In genomic region chr13:10375487-10375886, GRCm38 (mm10) we compare ENCODE assay signal across 6 mouse cellular contexts. TPM values are rescaled to one million over a fixed set of nuclear protein-coding genes. Genes with fewer than 3 reads are reported as not detected.
DNase-seq lines count a peak whose midpoint lies in the region; ATAC-seq lines count a peak whose summit lies in the region.
"Not testable (repeated sequence)": the region's sequence is repeated elsewhere in the genome, so short reads cannot be mapped to it uniquely, and the experiment has no call there.
"Had no signal": no experiment of that assay in that cellular context is flagged by ENCODE, and none has a peak within 500 bp of the region (broad histone marks: within the 10 kb centered on the region; RNA-seq: fewer than 3 reads in every experiment).

No protein-coding gene starts in this region.

- ATAC-seq in hindbrain, embryonic 11.5 days (ENCODE audit: low FRiP score): peak; percentile 63; the same call in 1 of the 2 replicates
- ATAC-seq in midbrain, embryonic 11.5 days (ENCODE audit: low FRiP score): peak; percentile 62; the same call in 1 of the 2 replicates
- 0 out of 2 replicates have a peak, but pooled peaks have one; percentile 43 for ATAC-seq in neural tube, embryonic 11.5 days (ENCODE audit: insufficient read depth, low FRiP score, low TSS enrichment)

- not testable (repeated sequence) for H3K4me2 ChIP-seq in hindbrain, embryonic 11.5 days (replicated peaks; ENCODE audit: low read depth, low read length); midbrain, embryonic 11.5 days; neural tube, embryonic 11.5 days (ENCODE audit: low read depth)

- H3K36me3 ChIP-seq in hindbrain, embryonic 11.5 days (ENCODE audit: control insufficient read depth, insufficient read depth, low read length); midbrain, embryonic 11.5 days (ENCODE audit: control insufficient read depth, insufficient read depth, low read length); neural tube, embryonic 11.5 days (ENCODE audit: control insufficient read depth, insufficient read depth, low read length): not testable (repeated sequence)

- H3K9ac ChIP-seq in hindbrain, embryonic 11.5 days (ENCODE audit: low read depth, low read length); midbrain, embryonic 11.5 days (ENCODE audit: low read length); neural tube, embryonic 11.5 days (ENCODE audit: low read length): not testable (repeated sequence)

- H3K4me3 ChIP-seq in hindbrain, embryonic 11.5 days (ENCODE audit: low read depth, low read length); midbrain, embryonic 11.5 days (ENCODE audit: low read depth, low read length); neural tube, embryonic 11.5 days (ENCODE audit: low read depth, low read length): not testable (repeated sequence)

- not testable (repeated sequence) for H3K9me3 ChIP-seq in hindbrain, embryonic 11.5 days (ENCODE audit: control insufficient read depth, low read length); midbrain, embryonic 11.5 days (ENCODE audit: control insufficient read depth, low read length); neural tube, embryonic 11.5 days (ENCODE audit: control insufficient read depth, low read length)

- not testable (repeated sequence) for H3K27ac ChIP-seq in hindbrain, embryonic 11.5 days (ENCODE audit: low read depth, low read length); midbrain, embryonic 11.5 days (ENCODE audit: low read depth, low read length); neural tube, embryonic 11.5 days (ENCODE audit: low read depth, low read length)

- H3K4me1 ChIP-seq in hindbrain, embryonic 11.5 days (replicated peaks; ENCODE audit: control insufficient read depth, insufficient read depth, low read length); midbrain, embryonic 11.5 days (ENCODE audit: control insufficient read depth, insufficient read depth, low read length); neural tube, embryonic 11.5 days (ENCODE audit: control insufficient read depth, insufficient read depth, low read length): not testable (repeated sequence)

- DNase-seq in hindbrain, embryonic 11.5 days (ENCODE audit: low spot score); midbrain, embryonic 11.5 days (ENCODE audit: low spot score, missing footprints); neural tube, embryonic 11.5 days (ENCODE audit: low spot score): not testable (repeated sequence)

- H3K27me3 ChIP-seq in hindbrain, embryonic 11.5 days (ENCODE audit: control insufficient read depth, insufficient read depth, low read length); midbrain, embryonic 11.5 days (ENCODE audit: control insufficient read depth, insufficient read depth, low read length); neural tube, embryonic 11.5 days (ENCODE audit: control insufficient read depth, insufficient read depth, low read length): not testable (repeated sequence)

RNA-seq across cellular contexts. Expression of gene Chrm3, which starts 14.8 kb away (rescaled TPM):
- polyA plus RNA-seq in hindbrain, embryonic 11.5 days (2014; fragmentation: Nextera tagmentation; extraction: Ambion mirVana): 0.08 and 0.53 TPM in 2 replicates
- 0.07 and 0.25 TPM in 2 replicates for polyA plus RNA-seq in midbrain, embryonic 11.5 days (2014; fragmentation: Nextera tagmentation; extraction: Ambion mirVana)
- 0.58 and 1.9 TPM in 2 replicates for polyA plus RNA-seq in neural tube, embryonic 11.5 days (2014; fragmentation: Nextera tagmentation; extraction: Ambion mirVana)
- polyA plus RNA-seq: C2C12, G1E, Patski had no signal
